Mouse (Mus musculus) midbrain, postnatal 0 days (tissue): ENCODE results near the gene Kcns3. TPM values are rescaled to one million over a fixed set of nuclear protein-coding genes. Genes with fewer than 3 reads are reported as not detected.

ENCODE experiments used
- ATAC-seq: fragments of 200-750 bp; cut with Nextera tagmentation; 2 replicates; pipeline ENCODE4 v1.8.0; 2017; ENCODE audit warnings: moderate number of reproducible peaks, mild to moderate bottlenecking, moderate TSS enrichment, moderate library complexity; ENCODE audit not compliant: low FRiP score
- DNase-seq: peaks from one replicate; pipeline ENCODE4 v3.0.0-alpha.2; 2015; ENCODE audit warnings: low spot score
- H3K27ac ChIP-seq: fragments of 300-500 bp; sonication (generic); 2 replicates; pipeline ENCODE4 v1.5.1; 2014; ENCODE audit warnings: low read depth, mild to moderate bottlenecking, low read length, mixed read lengths
- H3K27me3 ChIP-seq: fragments of 300-500 bp; sonication (generic); 2 replicates; pipeline ENCODE4 v1.6.1; 2014; ENCODE audit warnings: low read length, control low read depth, mixed read lengths; ENCODE audit not compliant: insufficient read depth
- H3K36me3 ChIP-seq: fragments of 300-500 bp; sonication (generic); 2 replicates; pipeline ENCODE4 v1.6.1; 2014; ENCODE audit warnings: low read length, control low read depth, mixed read lengths; ENCODE audit not compliant: insufficient read depth
- H3K4me1 ChIP-seq: fragments of 300-500 bp; sonication (generic); 2 replicates; pipeline ENCODE4 v1.6.1; 2014; ENCODE audit warnings: mild to moderate bottlenecking, control low read depth, antibody characterized with exemption, low read length, mixed read lengths; ENCODE audit not compliant: insufficient read depth
- H3K4me2 ChIP-seq: fragments of 300-500 bp; sonication (generic); 2 replicates; pipeline ENCODE4 v1.6.1; 2014; ENCODE audit warnings: low read depth, mild to moderate bottlenecking, low read length, mixed read lengths; ENCODE audit not compliant: poor library complexity, severe bottlenecking
- H3K4me3 ChIP-seq: fragments of 300-500 bp; sonication (generic); 2 replicates; pipeline ENCODE4 v1.5.1; 2014; ENCODE audit warnings: low read depth, mild to moderate bottlenecking, low read length, moderate library complexity
- H3K9ac ChIP-seq: fragments of 300-500 bp; sonication (generic); replicated peaks from 2 replicates; pipeline ENCODE4 v1.6.1; 2014; ENCODE audit warnings: mild to moderate bottlenecking, low read length, moderate library complexity, mixed read lengths; ENCODE audit not compliant: poor library complexity, severe bottlenecking
- H3K9me3 ChIP-seq: fragments of 300-500 bp; sonication (generic); 2 replicates; pipeline ENCODE4 v1.6.1; 2016; ENCODE audit warnings: low read length, control low read depth
- CTCF ChIP-seq: IDR thresholded peaks from 2 replicates; pipeline ENCODE4 v1.5.1; 2016; ENCODE audit warnings: antibody characterized with exemption, mild to moderate bottlenecking
- WGBS: fragments of 180-500 bp; shearing (Covaris S2); extraction: QIAGEN DNeasy Blood & Tissue Kit; methylation state at CpG from one replicate; pipeline ENCODE4 v1.1.7; 2014; 5-methylcytosine and 5-hydroxymethylcytosine counted together
- polyA plus RNA-seq: library from polyadenylated mRNA; unstranded; fragments of >200 nt; fragmentation: Nextera tagmentation; extraction: Ambion mirVana; gene quantifications from 2 replicates; pipeline ENCODE4 v1.2.1, GENCODE M21; 2015
- total RNA-seq: library from RNA; depleted of rRNA; stranded (reverse); fragments of >200 nt; gene quantifications from 2 replicates; pipeline ENCODE4 v1.2.3, GENCODE M21; 2014

The Kcns3 gene
- total and polyA plus RNA-seq, 2 experiments from 2014 or later = 0.44 to 0.49 TPM

DNA sequence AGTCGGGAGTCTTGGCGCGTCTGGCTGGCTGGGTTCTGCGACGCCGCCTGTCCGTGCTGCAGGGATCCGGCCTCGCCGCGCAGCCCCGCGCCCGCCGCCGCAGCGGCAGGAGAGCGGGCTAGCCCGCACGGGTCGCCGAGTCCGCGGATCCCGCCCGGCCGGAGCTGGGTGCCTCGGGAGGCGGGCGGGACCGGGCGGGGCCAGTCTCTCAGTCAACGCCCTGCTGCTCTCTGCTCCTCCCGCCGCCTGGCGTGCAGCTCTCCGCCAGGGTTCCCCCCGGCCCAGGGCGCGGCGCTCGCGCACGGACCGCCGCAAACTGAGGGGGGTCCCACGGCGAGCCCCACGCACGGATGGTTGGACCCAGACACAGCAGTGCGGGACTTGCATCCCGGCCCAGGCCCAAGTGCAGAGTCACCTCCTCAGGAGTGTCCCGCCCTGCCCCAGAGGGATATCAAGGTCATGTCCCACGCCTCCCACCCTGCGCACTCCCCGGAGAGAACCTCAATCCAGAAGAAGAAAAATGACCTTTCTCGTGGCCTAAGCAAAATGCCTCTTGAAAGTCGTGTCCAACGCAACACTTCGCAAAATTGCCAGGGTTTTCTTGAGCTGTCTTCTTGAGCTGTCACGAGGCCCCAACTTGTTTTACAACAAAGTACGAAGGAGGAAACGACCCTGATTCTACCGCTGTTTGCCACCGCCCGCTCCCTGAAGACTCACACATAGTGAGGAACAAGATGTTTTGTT is 492 bp downstream of the Kcns3 start:
- under 1% methylated on average over 63 of the region's 66 CpGs for WGBS
- Histone ChIP-seq H3K9me3 (no peaks in the 10 kb centered on the region), H3K27ac (no peak overlapping the region), H3K4me3 (peak overlapping the region; percentile 60), H3K4me1 (0 out of 2 replicates have a peak, but pooled peaks cover 4% of the 10 kb centered on the region), H3K36me3 (no peaks in the 10 kb centered on the region), H3K4me2 (peak overlapping the region; percentile 99), H3K27me3 (peaks cover 28% of the 10 kb centered on the region), H3K9ac (peak overlapping the region; percentile 42)
- ATAC-seq (peak; percentile 67), DNase-seq (no peak)
- no peak for TF ChIP-seq CTCF

DNA sequence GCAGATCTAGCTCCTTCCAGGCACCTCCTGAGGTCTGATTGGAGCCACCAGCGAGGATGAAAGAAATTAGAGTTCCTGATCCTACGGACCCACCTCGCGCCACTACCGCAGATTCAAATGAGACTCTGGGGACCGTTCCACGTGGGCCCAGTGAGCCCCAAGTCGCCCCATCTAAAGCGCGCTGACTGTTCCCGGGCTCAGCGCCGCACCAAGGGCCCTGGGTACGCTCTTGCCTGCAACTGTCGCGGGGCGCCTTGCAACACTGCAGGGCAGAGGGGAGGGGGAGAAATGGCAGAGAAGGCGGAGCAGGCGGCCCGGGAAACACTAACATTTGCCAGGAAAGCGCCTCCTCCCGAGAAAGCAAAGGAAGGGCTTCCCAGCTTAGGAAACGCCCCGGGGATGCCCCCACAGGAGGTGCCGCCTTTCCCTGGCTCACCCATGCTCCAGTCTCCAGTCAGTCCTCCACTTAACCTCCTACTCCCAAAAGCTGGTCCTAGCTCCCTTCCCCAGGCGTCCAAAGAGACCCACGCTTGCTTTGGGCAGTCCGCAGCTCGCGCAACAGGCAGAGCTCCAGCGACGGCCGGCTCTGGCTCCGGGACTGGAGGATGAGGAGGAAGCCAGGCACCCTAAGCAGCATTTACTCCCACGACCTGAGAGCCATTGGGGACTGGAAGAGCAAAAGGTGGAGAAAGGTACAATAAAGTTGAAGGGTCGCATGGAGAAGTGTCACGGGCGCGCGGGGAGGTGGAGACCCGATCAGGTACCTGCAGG is 1.2 kb downstream of the Kcns3 start:
- WGBS = under 1% methylated on average over 40 of the region's 41 CpGs
- no peak overlapping the region for H3K27ac ChIP-seq
- H3K27me3 ChIP-seq = peaks cover 28% of the 10 kb centered on the region

GRCm38 (mm10) chr12:11149121-11149420 is 1.8 kb downstream of the Kcns3 start:
- Histone ChIP-seq H3K36me3 (no peaks in the 10 kb centered on the region), H3K4me3 (peak overlapping the region; percentile 60), H3K27me3 (peaks cover 28% of the 10 kb centered on the region), H3K9ac (0 out of 2 replicates have a peak overlapping the region, but pooled peaks have one; percentile 29), H3K27ac (no peak overlapping the region), H3K4me2 (peak overlapping the region; percentile 99), H3K4me1 (0 out of 2 replicates have a peak, but pooled peaks cover 4% of the 10 kb centered on the region), H3K9me3 (no peaks in the 10 kb centered on the region)
- TF ChIP-seq CTCF = 0 out of 2 replicates have a peak, but pooled peaks have one; percentile 30
- WGBS = 1% methylated on average over 14 of the region's 14 CpGs
- no peak for ATAC-seq
- DNase-seq = no peak

More for the DNA sequence above, 1.2 kb downstream of the Kcns3 start:
- Histone ChIP-seq H3K36me3 (no peaks in the 10 kb centered on the region), H3K9me3 (no peaks in the 10 kb centered on the region), H3K4me3 (peak overlapping the region; percentile 60), H3K9ac (peak overlapping the region; percentile 29; the same call in 1 of the 2 replicates), H3K4me2 (peak overlapping the region; percentile 99), H3K4me1 (0 out of 2 replicates have a peak, but pooled peaks cover 4% of the 10 kb centered on the region)
- peak; percentile 36 for DNase-seq
- peak; percentile 32; the same call in 1 of the 2 replicates for ATAC-seq
- no peak; the same call in 1 of the 2 replicates for TF ChIP-seq CTCF

- no peak for ATAC-seq
- TF ChIP-seq CTCF = no peak
- no peak overlapping the region for H3K4me3 ChIP-seq
These were observed 6.0 kb downstream of the Kcns3 start for GRCm38 (mm10) chr12:11144894-11145293.

DNA sequence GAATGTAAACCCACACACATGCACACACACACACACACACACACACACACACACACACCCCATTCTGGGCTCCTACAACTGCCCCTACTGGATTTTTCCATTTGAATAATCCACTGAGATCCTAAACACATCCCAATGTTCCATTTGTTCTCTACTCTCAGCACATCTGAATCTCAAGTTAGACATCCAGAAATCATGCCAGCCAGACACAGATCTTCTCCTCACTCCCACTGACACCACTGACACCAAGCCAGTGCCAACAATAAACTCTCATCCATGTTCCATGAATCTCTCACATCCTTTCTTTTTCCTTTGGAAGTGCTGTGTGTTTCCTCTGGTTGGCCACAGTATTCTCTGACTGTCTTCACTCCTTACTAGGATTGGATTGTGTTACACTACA is 18.4 kb downstream of the Kcns3 start:
- DNase-seq = no peak
- Histone ChIP-seq H3K36me3 (no peaks in the 10 kb centered on the region), H3K27me3 (no peaks in the 10 kb centered on the region), H3K9me3 (no peaks in the 10 kb centered on the region), H3K4me2 (no peak overlapping the region), H3K4me3 (no peak overlapping the region), H3K4me1 (no peaks in the 10 kb centered on the region), H3K9ac (no peak overlapping the region), H3K27ac (no peak overlapping the region)
- ATAC-seq = no peak
- TF ChIP-seq CTCF = no peak

More at GRCm38 (mm10) chr12:11144894-11145293, 6.0 kb downstream of the Kcns3 start:
- H3K4me1 ChIP-seq = 0 out of 2 replicates have a peak, but pooled peaks cover 4% of the 10 kb centered on the region
- no peak for DNase-seq
- no peaks in the 10 kb centered on the region for H3K36me3 ChIP-seq
- H3K4me2 ChIP-seq = no peak overlapping the region
- H3K27ac ChIP-seq = no peak overlapping the region
- peaks cover 17% of the 10 kb centered on the region for H3K27me3 ChIP-seq
- H3K9ac ChIP-seq = no peak overlapping the region
- no peaks in the 10 kb centered on the region for H3K9me3 ChIP-seq
- WGBS = 78% methylated on average over 1 of the region's 1 CpGs

DNA sequence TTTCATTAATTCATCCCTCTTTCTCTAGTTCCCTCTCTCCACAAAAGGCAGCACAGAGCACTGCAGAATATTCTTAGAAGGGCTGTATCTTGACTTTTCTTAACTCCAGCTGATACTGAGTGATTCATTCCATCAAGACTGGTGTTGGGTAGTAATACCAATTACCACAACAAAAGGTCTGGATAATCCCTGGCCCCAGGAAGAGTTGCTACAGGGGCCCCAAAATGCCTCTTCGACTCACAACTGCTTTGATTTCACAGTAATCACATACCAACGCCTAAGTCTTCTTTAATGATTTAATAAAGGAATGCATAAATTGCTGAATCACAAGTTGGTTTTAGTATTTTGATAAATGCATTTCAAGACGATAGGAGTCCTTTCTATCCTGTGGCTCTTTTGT is 21.7 kb downstream of the Kcns3 start:
- WGBS = 12% methylated on average over 3 of the region's 3 CpGs
- ATAC-seq = no peak
- Histone ChIP-seq H3K36me3 (no peaks in the 10 kb centered on the region), H3K9me3 (no peaks in the 10 kb centered on the region), H3K27ac (no peak overlapping the region), H3K4me2 (no peak overlapping the region), H3K27me3 (no peaks in the 10 kb centered on the region), H3K4me1 (no peaks in the 10 kb centered on the region), H3K4me3 (no peak overlapping the region), H3K9ac (no peak overlapping the region)
- DNase-seq = no peak
- no peak for TF ChIP-seq CTCF
